Comparison of ENCODE assay signal across 22 mouse cellular contexts in the genomic region with DNA sequence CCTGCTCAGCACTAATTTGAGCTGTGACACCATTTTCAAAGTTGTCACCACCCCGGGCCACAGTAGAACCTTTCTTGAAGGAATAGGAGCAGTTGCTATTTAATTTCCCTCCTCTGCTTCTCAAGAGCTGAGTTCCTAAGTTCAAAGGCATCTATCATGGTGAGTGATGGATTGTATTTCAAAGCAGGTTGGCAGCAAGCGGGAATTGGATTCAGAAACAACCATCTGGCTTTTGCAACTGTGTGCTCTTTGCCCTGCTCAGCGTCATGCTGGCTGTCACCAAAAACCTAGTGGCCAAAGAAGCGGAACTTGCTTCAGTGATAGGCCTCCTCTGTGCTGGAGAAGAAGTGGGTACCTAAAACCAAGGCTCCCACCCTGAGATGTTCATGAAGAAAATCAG.
DNase-seq lines count a peak whose midpoint lies in the region; ATAC-seq and TF ChIP-seq lines count a peak whose summit lies in the region.
"Had no signal": no experiment of that assay in that cellular context is flagged by ENCODE, and none has a peak within 500 bp of the region (broad histone marks: within the 10 kb centered on the region; RNA-seq: fewer than 3 reads in every experiment).

No protein-coding gene starts in this region.

- H3K4me1 ChIP-seq in liver, adult 2 months (ENCODE audit: control insufficient read depth, insufficient read depth, low read length) = no peaks in the 10 kb centered on the region
- H3K4me1 ChIP-seq in liver, embryonic 11.5 days (replicated peaks; ENCODE audit: control insufficient read depth, insufficient read depth, low read length) = no peaks in the 10 kb centered on the region
- H3K4me1 ChIP-seq: embryonic facial prominence, embryonic 13.5 days; embryonic facial prominence, embryonic 15.5 days; forebrain, embryonic 10.5 days; forebrain, embryonic 12.5 days had no signal

- no peaks in the 10 kb centered on the region for H3K9me3 ChIP-seq in liver, embryonic 11.5 days (ENCODE audit: control insufficient read depth, low read length)
- H3K9me3 ChIP-seq: embryonic facial prominence, embryonic 13.5 days; embryonic facial prominence, embryonic 15.5 days; forebrain, embryonic 10.5 days; forebrain, embryonic 12.5 days had no signal

- TF ChIP-seq POLR2A in liver, adult 2 months (IDR thresholded peaks at IDR 0.05; ENCODE audit: extremely low read depth, insufficient read depth, low read length) = no peak

- H3K36me3 ChIP-seq in liver, adult 2 months (ENCODE audit: control insufficient read depth, insufficient read depth, low read length) = no peaks in the 10 kb centered on the region
- no peaks in the 10 kb centered on the region for H3K36me3 ChIP-seq in liver, embryonic 11.5 days (ENCODE audit: control insufficient read depth, insufficient read depth, low read length)
- H3K36me3 ChIP-seq: embryonic facial prominence, embryonic 13.5 days; embryonic facial prominence, embryonic 15.5 days; forebrain, embryonic 10.5 days; forebrain, embryonic 12.5 days had no signal

- no peak overlapping the region for H3K9ac ChIP-seq in liver, adult 2 months (ENCODE audit: low read depth, low read length)
- H3K9ac ChIP-seq in liver, embryonic 11.5 days (ENCODE audit: low read depth, low read length) = no peak overlapping the region
- H3K9ac ChIP-seq: embryonic facial prominence, embryonic 13.5 days; embryonic facial prominence, embryonic 15.5 days; forebrain, embryonic 12.5 days had no signal

- DNase-seq in gastrocnemius, adult 2 months = peak; percentile 32
- DNase-seq in gastrocnemius, postnatal 36 days = no peak
- peak; percentile 82 for DNase-seq in liver, adult 2 months (ENCODE audit: extremely low read depth, low read depth, low spot score)
- no peak for DNase-seq in liver, embryonic 11.5 days (ENCODE audit: low spot score)
- DNase-seq in skeletal muscle tissue, adult 2 months (ENCODE audit: low read depth, low spot score) = peak; percentile 65
- DNase-seq in spleen, postnatal 10 days (ENCODE audit: low spot score in 2 of 2) = no peak
- DNase-seq: adrenal gland, adult 2 months; adrenal gland, postnatal 10 days; adrenal gland, postnatal 25 days; cerebellum, adult 11 months; cerebellum, adult 18-20 months; cerebellum, adult 8-10 months; cerebellum, adult 9-11 months; cerebellum, postnatal 14 days; cerebellum, postnatal 36 days; embryo, embryonic 11 days had no signal

- H3K4me3 ChIP-seq in gastrocnemius, adult 2 months = no peak overlapping the region
- H3K4me3 ChIP-seq in liver, adult 2 months (ENCODE audit: insufficient read depth, low read depth, low read length) = no peak overlapping the region
- H3K4me3 ChIP-seq in liver, embryonic 11.5 days (ENCODE audit: low read depth, low read length) = no peak overlapping the region
- H3K4me3 ChIP-seq: embryonic facial prominence, embryonic 13.5 days; embryonic facial prominence, embryonic 15.5 days; erythroblast, embryonic 14.5 days; forebrain, embryonic 10.5 days; forebrain, embryonic 12.5 days had no signal

- no peak for ATAC-seq in liver, embryonic 11.5 days (replicated peaks; ENCODE audit: low FRiP score)
- ATAC-seq: forebrain, embryonic 14.5 days had no signal

- no peaks in the 10 kb centered on the region for H3K27me3 ChIP-seq in liver, adult 2 months (ENCODE audit: control insufficient read depth, insufficient read depth, low read length)
- no peaks in the 10 kb centered on the region for H3K27me3 ChIP-seq in liver, embryonic 11.5 days (replicated peaks; ENCODE audit: control insufficient read depth, insufficient read depth, low read length)
- H3K27me3 ChIP-seq: embryonic facial prominence, embryonic 13.5 days; embryonic facial prominence, embryonic 15.5 days; forebrain, embryonic 12.5 days had no signal

- H3K27ac ChIP-seq in gastrocnemius, adult 2 months = 0 out of 2 replicates have a peak overlapping the region, but pooled peaks have one; percentile 20
- H3K27ac ChIP-seq in liver, adult 2 months (replicated peaks; ENCODE audit: insufficient read depth, low read depth, low read length) = no peak overlapping the region
- no peak overlapping the region for H3K27ac ChIP-seq in liver, embryonic 11.5 days (ENCODE audit: low read depth, low read length)
- H3K27ac ChIP-seq: embryonic facial prominence, embryonic 13.5 days; embryonic facial prominence, embryonic 15.5 days; forebrain, embryonic 10.5 days; forebrain, embryonic 12.5 days had no signal

- 34% methylated on average over 4 of the region's 4 CpGs for WGBS in liver, adult 2 months
- 54% methylated on average over 4 of the region's 4 CpGs for WGBS in liver, embryonic 11.5 days

- no peak overlapping the region for H3K4me2 ChIP-seq in liver, embryonic 11.5 days
- H3K4me2 ChIP-seq: embryonic facial prominence, embryonic 13.5 days; embryonic facial prominence, embryonic 15.5 days; forebrain, embryonic 12.5 days had no signal

- intact Hi-C loops in gastrocnemius, adult 2 months (cut with DNase I) = no loop called here
- intact Hi-C loops in gastrocnemius, postnatal 36 days (cut with DNase I) = no loop called here

- H3K79me2 ChIP-seq in liver, adult 2 months (ENCODE audit: control insufficient read depth, insufficient read depth, low read length) = no peaks in the 10 kb centered on the region

- TF ChIP-seq CTCF in gastrocnemius, adult 2 months (IDR thresholded peaks at IDR 0.05) = no peak
- TF ChIP-seq CTCF in liver, adult 2 months (IDR thresholded peaks at IDR 0.05; ENCODE audit: low read depth, low read length) = no peak

Comparison
In these comparisons a context has a peak if more than half of its experiments do, and no peak if none do; other contexts are left out.
1. DNase-seq: peak in gastrocnemius, adult 2 months (single experiment), liver, adult 2 months (single experiment) and skeletal muscle tissue, adult 2 months (single experiment); none in gastrocnemius, postnatal 36 days (0 of 2), liver, embryonic 11.5 days (single experiment) and spleen, postnatal 10 days (0 of 2).